In the genomic region with DNA sequence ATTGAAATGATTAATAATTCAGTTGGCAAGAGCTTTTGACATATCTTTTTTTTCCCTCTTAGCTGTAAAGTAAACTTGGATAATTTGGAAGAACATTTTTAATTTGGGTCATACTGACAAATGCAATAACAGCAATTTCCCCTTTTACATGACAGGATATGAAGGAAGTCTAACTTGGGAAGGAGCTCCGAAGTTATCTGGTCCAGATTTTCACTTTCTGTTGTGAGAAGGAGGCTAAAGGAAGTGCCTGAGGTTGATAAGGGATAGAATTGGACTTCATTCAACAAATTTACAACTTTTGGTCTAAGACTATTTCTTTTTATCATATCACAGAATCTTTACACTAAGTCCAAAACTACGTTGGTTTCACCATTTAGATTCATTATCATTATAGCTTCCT, we compare ENCODE assay signal across 16 mouse cellular contexts.
"Had no signal": no experiment of that assay in that cellular context is flagged by ENCODE, and none has a peak within 500 bp of the region (broad histone marks: within the 10 kb centered on the region; RNA-seq: fewer than 3 reads in every experiment).

No protein-coding gene starts in this region.

- H3K9ac ChIP-seq: neural tube, embryonic 13.5 days; neural tube, embryonic 15.5 days; stomach, embryonic 15.5 days had no signal

- H3K27ac ChIP-seq: neural tube, embryonic 13.5 days; neural tube, embryonic 15.5 days; stomach, embryonic 15.5 days; stomach, postnatal 0 days had no signal

- H3K4me1 ChIP-seq: neural tube, embryonic 13.5 days; neural tube, embryonic 15.5 days; stomach, embryonic 15.5 days had no signal

- DNase-seq: retina, postnatal 1 day; right cerebral cortex, adult 18-20 months; right cerebral cortex, postnatal 14 days; right cerebral cortex, postnatal 25 days; right cerebral cortex, postnatal 4 days; spleen, adult 18-20 months; thymus, adult 18-20 months; thymus, adult 2 months; thymus, postnatal 14 days; thymus, postnatal 25 days; thymus, postnatal 36 days; thymus, postnatal 4 days had no signal

- H3K27me3 ChIP-seq: neural tube, embryonic 13.5 days; neural tube, embryonic 15.5 days; stomach, embryonic 15.5 days had no signal

- H3K4me2 ChIP-seq: neural tube, embryonic 13.5 days; neural tube, embryonic 15.5 days; stomach, embryonic 15.5 days had no signal

- H3K36me3 ChIP-seq: neural tube, embryonic 13.5 days; neural tube, embryonic 15.5 days; stomach, embryonic 15.5 days had no signal

- H3K9me3 ChIP-seq: neural tube, embryonic 13.5 days; neural tube, embryonic 15.5 days; stomach, embryonic 15.5 days had no signal

- H3K4me3 ChIP-seq: neural tube, embryonic 13.5 days; neural tube, embryonic 15.5 days; stomach, embryonic 15.5 days had no signal
